Mouse (Mus musculus) heart, postnatal 0 days (tissue): Measurements from ENCODE around the gene Vps26c.
A peak's percentile ranks its signal among the peaks of the same experiment; 100 is the strongest.

ENCODE experiments used
- CTCF ChIP-seq: IDR thresholded peaks from 2 replicates; pipeline ENCODE4 v1.5.1; 2016; ENCODE audit warnings: antibody characterized with exemption, control low read depth, low read depth
- EP300 ChIP-seq: IDR thresholded peaks from 2 replicates; pipeline ENCODE4 v1.6.1; 2016; ENCODE audit warnings: antibody characterized with exemption, low read depth

GRCm38 (mm10) chr16:94472515-94472951 is 54.1 kb downstream of the Vps26c start:
- TF ChIP-seq CTCF (peak; percentile 23), EP300 (0 out of 2 replicates have a peak, but pooled peaks have one; percentile 52)
